Mouse (Mus musculus) bone marrow, adult 2 months (tissue): ENCODE results near the gene Asap3.

ENCODE experiments used
- CTCF ChIP-seq: fragments of 200-500 bp; IDR thresholded peaks from 2 replicates; pipeline ENCODE4 v1.5.1; 2011; ENCODE audit warnings: low read length, control low read depth; ENCODE audit not compliant: control insufficient read depth, insufficient read depth
- POLR2A ChIP-seq: fragments of 200-500 bp; IDR thresholded peaks from 2 replicates; pipeline ENCODE4 v1.6.1; 2011; ENCODE audit warnings: low read depth, mild to moderate bottlenecking, control low read depth, low read length, borderline replicate concordance; ENCODE audit not compliant: control insufficient read depth

- TF ChIP-seq CTCF (no peak), POLR2A (no peak)
Observed at GRCm38 (mm10) chr4:136249780-136250179, 43.6 kb downstream of the Asap3 start.
